Mouse (Mus musculus) urinary bladder, postnatal 36 days (tissue): ENCODE measurements at regions not wholly inside any gene's neighbourhood (a gene's known extent, or its start where the extent isn't known, plus 50 kb on each side); places are given as distances from the start of the nearest gene placed in this dataset.

Experiments
- DNase-seq, 2 experiments: peaks; one replicate each; pipeline ENCODE4 v3.0.0; 2022; ENCODE audit warnings: low spot score in 2 of 2, mixed read lengths in 1 of 2

GRCm38 (mm10) chr1:94642296-94642695, 589.9 kb upstream of the Pdcd1 start:
- DNase-seq, result no peak

- DNase-seq, result no peak
These were observed 605.9 kb upstream of the Pdcd1 start for GRCm38 (mm10) chr1:94658218-94658617.

- no peak for DNase-seq
These were observed 619.3 kb upstream of the Pdcd1 start for GRCm38 (mm10) chr1:94671641-94672040.

- DNase-seq, result no peak
These were observed 612.9 kb upstream of the Fam174a start for GRCm38 (mm10) chr1:94700517-94700916.

GRCm38 (mm10) chr1:94701688-94702087, 611.7 kb upstream of the Fam174a start:
- no peak for DNase-seq

GRCm38 (mm10) chr1:94712812-94713211, 600.6 kb upstream of the Fam174a start:
- DNase-seq, result no peak

GRCm38 (mm10) chr1:94717699-94718098, 595.7 kb upstream of the Fam174a start:
- no peak for DNase-seq

GRCm38 (mm10) chr1:94753523-94753922, 559.9 kb upstream of the Fam174a start:
- DNase-seq, result no peak

GRCm38 (mm10) chr1:94789019-94789585, 524.3 kb upstream of the Fam174a start:
- no peak for DNase-seq

GRCm38 (mm10) chr1:94790604-94791003, 522.8 kb upstream of the Fam174a start:
- no peak for DNase-seq

GRCm38 (mm10) chr1:94791052-94791451, 522.4 kb upstream of the Fam174a start:
- DNase-seq, result no peak

GRCm38 (mm10) chr1:94796028-94796427, 517.4 kb upstream of the Fam174a start:
- no peak for DNase-seq

- DNase-seq, result no peak
These were observed 509.7 kb upstream of the Fam174a start for GRCm38 (mm10) chr1:94803722-94804121.

- peak in 1 of 2 experiments; percentile 2 for DNase-seq
These were observed 508.5 kb upstream of the Fam174a start for GRCm38 (mm10) chr1:94804877-94805276.

- DNase-seq, result no peak
These were observed 485.8 kb upstream of the Fam174a start for GRCm38 (mm10) chr1:94827628-94828027.

- no peak for DNase-seq
These were observed 477.4 kb upstream of the Fam174a start for GRCm38 (mm10) chr1:94835982-94836381.

- DNase-seq, result no peak
These were observed 461.9 kb upstream of the Fam174a start for GRCm38 (mm10) chr1:94851522-94851921.

- DNase-seq, result no peak
These were observed 455.0 kb upstream of the Fam174a start for GRCm38 (mm10) chr1:94858464-94858863.

GRCm38 (mm10) chr1:94868872-94869271, 444.6 kb upstream of the Fam174a start:
- DNase-seq, result no peak

- no peak for DNase-seq
These were observed 432.9 kb upstream of the Fam174a start for GRCm38 (mm10) chr1:94880553-94880952.

- no peak for DNase-seq
These were observed 408.4 kb upstream of the Fam174a start for GRCm38 (mm10) chr1:94904982-94905507.

- DNase-seq, result no peak
These were observed 402.6 kb upstream of the Fam174a start for GRCm38 (mm10) chr1:94910839-94911238.
